Mouse (Mus musculus) heart, postnatal 25 days (tissue): ENCODE measurements at regions not wholly inside any gene's neighbourhood (a gene's known extent, or its start where the extent isn't known, plus 50 kb on each side); places are given as distances from the start of the nearest gene placed in this dataset.
"Not testable (repeated sequence)": the region's sequence is repeated elsewhere in the genome, so short reads cannot be mapped to it uniquely, and the experiment has no call there.

Source experiments
- DNase-seq: peaks from one replicate; pipeline ENCODE4 v3.0.0; 2022; ENCODE audit warnings: low spot score
- intact Hi-C: fragments of 180-260 bp; cut with DNase I; formaldehyde crosslinking; loops from one replicate; pipeline ENCODE4 v1.15.1; 2025

- intact Hi-C loops, result no loop called here
- DNase-seq, result peak; percentile 65
These were observed 52.2 kb downstream of the Rhob start for GRCm38 (mm10) chr12:8447612-8448011.

- DNase-seq, result no peak
- intact Hi-C loops, result no loop called here
These were observed 52.8 kb downstream of the Rhob start for GRCm38 (mm10) chr12:8447025-8447424.

- intact Hi-C loops, result loop anchor here (1.0 to 5.0 kb wide), 4 partner anchors 51 to 118 kb away; no protein-coding TSS in a partner anchor
- DNase-seq, result peak; percentile 82
These were observed 54.6 kb downstream of the Rhob start for GRCm38 (mm10) chr12:8444975-8445853.

- intact Hi-C loops, result loop anchor here (1.0 to 5.0 kb wide), 4 partner anchors 63 to 117 kb away; no protein-coding TSS in a partner anchor
- DNase-seq, result peak; percentile 64
These were observed 55.8 kb downstream of the Rhob start for GRCm38 (mm10) chr12:8443917-8444453.

- intact Hi-C loops, result loop anchor here (2.0 to 5.0 kb wide), 2 partner anchors 62 to 101 kb away; no protein-coding TSS in a partner anchor
These were observed 56.6 kb downstream of the Rhob start for GRCm38 (mm10) chr12:8443253-8443661.

GRCm38 (mm10) chr12:8441275-8441674 is 58.5 kb downstream of the Rhob start:
- no peak for DNase-seq
- intact Hi-C loops, result loop anchor here (5.0 kb wide), 1 partner anchor 99 kb away; no protein-coding TSS in a partner anchor

More at GRCm38 (mm10) chr12:8443253-8443661, 56.6 kb downstream of the Rhob start:
- peak; percentile 59 for DNase-seq

- DNase-seq, result no peak
- intact Hi-C loops, result loop anchor here (5.0 kb wide), 1 partner anchor 98 kb away; no protein-coding TSS in a partner anchor
These were observed 59.4 kb downstream of the Rhob start for GRCm38 (mm10) chr12:8440373-8440772.

GRCm38 (mm10) chr12:8439957-8440356 is 59.9 kb downstream of the Rhob start:
- DNase-seq, result no peak
- intact Hi-C loops, result loop anchor here (5.0 kb wide), 1 partner anchor 98 kb away; no protein-coding TSS in a partner anchor

GRCm38 (mm10) chr12:8439486-8439885 is 60.3 kb downstream of the Rhob start:
- intact Hi-C loops, result no loop called here

GRCm38 (mm10) chr12:8438638-8439037 is 61.2 kb downstream of the Rhob start:
- intact Hi-C loops, result no loop called here
- DNase-seq, result no peak

More at GRCm38 (mm10) chr12:8439486-8439885, 60.3 kb downstream of the Rhob start:
- no peak for DNase-seq

- intact Hi-C loops, result no loop called here
- no peak for DNase-seq
These were observed 62.7 kb downstream of the Rhob start for GRCm38 (mm10) chr12:8436976-8437580.

GRCm38 (mm10) chr12:8436553-8436952 is 63.3 kb downstream of the Rhob start:
- no peak for DNase-seq
- intact Hi-C loops, result no loop called here

GRCm38 (mm10) chr12:8435651-8436348 is 64.0 kb downstream of the Rhob start:
- DNase-seq, intact Hi-C loops: not testable (repeated sequence)

- intact Hi-C loops, result no loop called here
- DNase-seq, result no peak
These were observed 71.4 kb downstream of the Rhob start for GRCm38 (mm10) chr12:8428228-8428990.

- intact Hi-C loops, result no loop called here
- DNase-seq, result no peak
These were observed 75.3 kb downstream of the Rhob start for GRCm38 (mm10) chr12:8424515-8424914.

- intact Hi-C loops, result no loop called here
- DNase-seq, result no peak
These were observed 77.1 kb downstream of the Rhob start for GRCm38 (mm10) chr12:8422676-8423075.

- DNase-seq, result no peak
- intact Hi-C loops, result no loop called here
These were observed 78.6 kb downstream of the Rhob start for GRCm38 (mm10) chr12:8421271-8421567.

GRCm38 (mm10) chr12:8420511-8421270 is 79.1 kb downstream of the Rhob start:
- intact Hi-C loops, result no loop called here
- DNase-seq, result no peak

- no peak for DNase-seq
- intact Hi-C loops, result no loop called here
These were observed 80.9 kb downstream of the Rhob start for GRCm38 (mm10) chr12:8418890-8419289.
